Mouse (Mus musculus) limb, embryonic 12.5 days (tissue): ENCODE measurements around the gene Ccdc149. TPM values are rescaled to one million over a fixed set of nuclear protein-coding genes. Genes with fewer than 3 reads are reported as not detected.

Experiments used
- ATAC-seq: fragments of 200-750 bp; cut with Nextera tagmentation; 2 replicates; pipeline ENCODE4 v1.8.0; 2017; ENCODE audit warnings: low read depth, moderate TSS enrichment; ENCODE audit not compliant: insufficient number of reproducible peaks, insufficient read depth, low FRiP score, low TSS enrichment
- H3K27ac ChIP-seq: fragments of 300-500 bp; sonication (generic); 2 replicates; pipeline ENCODE4 v1.5.1; 2016; ENCODE audit warnings: mild to moderate bottlenecking, moderate library complexity
- H3K27me3 ChIP-seq: fragments of 300-500 bp; sonication (generic); 2 replicates; pipeline ENCODE4 v1.6.1; 2016; ENCODE audit warnings: mild to moderate bottlenecking, moderate library complexity
- H3K36me3 ChIP-seq: fragments of 300-500 bp; sonication (generic); 2 replicates; pipeline ENCODE4 v1.6.1; 2016; ENCODE audit warnings: mild to moderate bottlenecking, moderate library complexity
- H3K4me1 ChIP-seq: fragments of 300-500 bp; sonication (generic); replicated peaks from 2 replicates; pipeline ENCODE4 v1.6.1; 2016
- H3K4me2 ChIP-seq: fragments of 300-500 bp; sonication (generic); 2 replicates; pipeline ENCODE4 v1.6.1; 2016; ENCODE audit warnings: mild to moderate bottlenecking, moderate library complexity
- H3K4me3 ChIP-seq: fragments of 300-500 bp; sonication (generic); replicated peaks from 2 replicates; pipeline ENCODE4 v1.5.1; 2016; ENCODE audit warnings: mild to moderate bottlenecking
- H3K9ac ChIP-seq: fragments of 300-500 bp; sonication (generic); replicated peaks from 2 replicates; pipeline ENCODE4 v1.6.1; 2016; ENCODE audit warnings: mild to moderate bottlenecking, moderate library complexity
- H3K9me3 ChIP-seq: fragments of 300-500 bp; sonication (generic); 2 replicates; pipeline ENCODE4 v1.6.1; 2016; ENCODE audit warnings: mild to moderate bottlenecking, moderate library complexity
- WGBS: fragments of 180-500 bp; shearing (Covaris S2); methylation state at CpG from one replicate; pipeline ENCODE4 v1.1.7; 2016; 5-methylcytosine and 5-hydroxymethylcytosine counted together
- polyA plus RNA-seq: library from polyadenylated mRNA; unstranded; fragments of >200 nt; fragmentation: Nextera tagmentation; extraction: Ambion mirVana; gene quantifications from 2 replicates; pipeline ENCODE4 v1.2.1, GENCODE M21; 2016

Ccdc149 gene
- polyA plus RNA-seq, 1 experiment from 2014 or later, result 1.1 TPM

GRCm38 (mm10) chr5:52487559-52488430 lies 16.5 kb upstream of the Ccdc149 start:
- Histone ChIP-seq H3K9ac (no peak overlapping the region), H3K4me1 (no peaks in the 10 kb centered on the region), H3K4me2 (no peak overlapping the region), H3K9me3 (no peaks in the 10 kb centered on the region), H3K27ac (no peak overlapping the region), H3K36me3 (no peaks in the 10 kb centered on the region), H3K4me3 (no peak overlapping the region), H3K27me3 (no peaks in the 10 kb centered on the region)
- WGBS, result 83% methylated on average over 13 of the region's 13 CpGs
- ATAC-seq, result no peak

GRCm38 (mm10) chr5:52476826-52477225 lies 5.5 kb upstream of the Ccdc149 start:
- Histone ChIP-seq H3K9ac (peak overlapping the region; percentile 47; the same call in 1 of the 2 replicates), H3K4me1 (0 out of 2 replicates have a peak, but pooled peaks cover 4% of the 10 kb centered on the region), H3K4me2 (peak overlapping the region; percentile 61), H3K4me3 (peak overlapping the region; percentile 47), H3K9me3 (peaks cover 8% of the 10 kb centered on the region; the same call in 1 of the 2 replicates), H3K36me3 (no peaks in the 10 kb centered on the region), H3K27me3 (peaks cover 16% of the 10 kb centered on the region), H3K27ac (no peak overlapping the region)
- WGBS, result 9% methylated on average over 7 of the region's 7 CpGs
- peak; percentile 56; the same call in 1 of the 2 replicates for ATAC-seq

DNA sequence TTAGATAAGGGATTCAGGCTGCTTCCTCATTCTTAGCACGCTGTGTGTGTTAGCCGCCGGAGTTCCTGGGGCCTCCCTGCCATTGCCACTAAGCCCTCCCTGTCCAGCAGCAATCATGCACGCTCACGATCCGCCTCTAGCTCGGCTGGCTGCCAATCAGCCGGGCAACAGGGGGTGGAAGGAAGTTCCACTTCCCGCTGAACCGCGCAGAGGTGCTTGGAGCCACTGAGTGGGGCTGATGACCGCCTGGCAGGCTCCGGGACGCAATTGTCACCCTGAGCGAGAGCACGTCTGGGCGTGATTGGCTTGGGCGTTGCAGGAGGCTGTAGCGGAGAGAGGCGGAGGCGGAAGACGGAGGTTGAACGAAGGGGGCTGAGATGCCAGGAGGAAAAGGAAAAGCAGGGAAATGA lies 5.0 kb upstream of the Ccdc149 start:
- Histone ChIP-seq H3K4me2 (peak overlapping the region; percentile 61), H3K9ac (peak overlapping the region; percentile 47; the same call in 1 of the 2 replicates), H3K27ac (0 out of 2 replicates have a peak overlapping the region, but pooled peaks have one; percentile 23), H3K4me3 (peak overlapping the region; percentile 47), H3K27me3 (peaks cover 21% of the 10 kb centered on the region), H3K9me3 (peaks cover 5% of the 10 kb centered on the region; the same call in 1 of the 2 replicates), H3K36me3 (no peaks in the 10 kb centered on the region), H3K4me1 (0 out of 2 replicates have a peak, but pooled peaks cover 4% of the 10 kb centered on the region)
- peak; percentile 71 for ATAC-seq
- WGBS, result under 1% methylated on average over 23 of the region's 23 CpGs

DNA sequence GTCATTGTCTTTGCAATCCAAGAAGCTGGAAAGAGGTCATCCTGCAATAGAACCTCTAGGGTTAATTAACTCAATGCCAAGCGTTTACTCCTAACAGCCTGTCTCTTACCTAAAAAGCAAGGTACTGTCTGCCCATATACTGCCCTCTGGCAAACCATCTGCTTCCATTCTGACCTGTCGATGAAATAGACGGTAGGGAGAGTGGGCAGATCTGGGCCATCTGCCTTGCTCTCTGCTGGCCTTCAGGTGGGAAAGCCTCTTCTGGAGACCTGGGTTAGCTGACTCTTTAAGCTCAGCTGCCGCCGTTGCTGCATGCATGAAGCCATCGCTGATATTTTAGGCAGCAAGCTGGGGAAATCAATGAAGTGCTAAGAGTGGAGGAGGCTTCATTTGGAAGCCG lies 2.7 kb upstream of the Ccdc149 start:
- peaks cover 35% of the 10 kb centered on the region for H3K27me3 ChIP-seq
- no peak overlapping the region for H3K27ac ChIP-seq
- H3K9me3 ChIP-seq, result no peaks in the 10 kb centered on the region
- H3K4me3 ChIP-seq, result no peak overlapping the region
- H3K36me3 ChIP-seq, result no peaks in the 10 kb centered on the region
- no peak overlapping the region for H3K4me2 ChIP-seq
- no peak for ATAC-seq
- WGBS, result 86% methylated on average over 7 of the region's 7 CpGs
- H3K9ac ChIP-seq, result no peak overlapping the region
- H3K4me1 ChIP-seq, result 0 out of 2 replicates have a peak, but pooled peaks cover 4% of the 10 kb centered on the region

GRCm38 (mm10) chr5:52470551-52470950 lies 770 bp downstream of the Ccdc149 start:
- no peak overlapping the region for H3K9ac ChIP-seq
- no peaks in the 10 kb centered on the region for H3K9me3 ChIP-seq
- H3K36me3 ChIP-seq, result no peaks in the 10 kb centered on the region
- H3K27ac ChIP-seq, result no peak overlapping the region
- ATAC-seq, result no peak
- WGBS, result 50% methylated on average over 5 of the region's 5 CpGs
- peak overlapping the region; percentile 96 for H3K4me2 ChIP-seq
- H3K27me3 ChIP-seq, result peaks cover 35% of the 10 kb centered on the region
- no peaks in the 10 kb centered on the region for H3K4me1 ChIP-seq
- H3K4me3 ChIP-seq, result peak overlapping the region; percentile 61

DNA sequence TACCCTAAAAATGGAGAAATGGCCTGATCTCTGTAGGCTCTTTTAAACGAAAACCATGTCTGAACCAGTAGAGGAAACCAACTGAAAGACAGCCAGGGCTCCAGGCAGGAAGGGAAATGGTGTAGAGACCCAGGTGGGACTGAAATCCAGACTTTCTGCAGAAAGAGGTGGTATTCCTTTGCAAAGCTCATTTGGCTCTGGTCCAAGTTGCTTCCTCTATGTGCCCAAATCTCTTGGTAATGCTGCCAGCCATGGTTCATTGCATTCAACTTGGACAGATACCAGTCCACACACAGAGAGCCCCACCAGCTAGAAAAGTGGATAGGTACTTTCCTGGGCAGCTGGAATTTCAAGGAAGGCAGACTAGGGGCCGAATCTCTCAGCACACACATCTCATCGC lies 3.5 kb downstream of the Ccdc149 start:
- no peak overlapping the region for H3K9ac ChIP-seq
- no peaks in the 10 kb centered on the region for H3K36me3 ChIP-seq
- H3K27ac ChIP-seq, result no peak overlapping the region
- 73% methylated on average over 3 of the region's 3 CpGs for WGBS
- H3K4me2 ChIP-seq, result no peak overlapping the region
- peaks cover 9% of the 10 kb centered on the region for H3K9me3 ChIP-seq
- no peak overlapping the region for H3K4me3 ChIP-seq
- no peak for ATAC-seq
- no peaks in the 10 kb centered on the region for H3K4me1 ChIP-seq
- peaks cover 27% of the 10 kb centered on the region for H3K27me3 ChIP-seq

DNA sequence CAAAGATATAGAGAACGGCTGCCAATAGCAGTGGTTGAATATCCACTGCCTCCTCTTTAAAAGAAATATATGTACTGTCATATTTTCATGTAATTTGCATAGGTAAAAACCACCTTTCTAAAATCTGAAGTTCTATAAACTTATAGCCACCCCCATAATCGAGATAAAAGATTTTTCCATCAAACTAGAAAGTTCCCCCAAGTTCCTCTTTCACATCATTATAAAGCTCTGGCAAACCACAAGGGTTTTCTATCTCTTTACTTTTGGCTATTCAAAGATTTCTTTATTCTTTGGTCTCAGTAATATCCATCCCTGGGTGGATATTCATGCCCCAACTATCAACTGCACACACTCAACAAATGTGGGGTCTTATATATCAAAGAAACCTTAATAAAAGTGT lies 8.9 kb downstream of the Ccdc149 start:
- Histone ChIP-seq H3K27ac (no peak overlapping the region), H3K4me1 (no peaks in the 10 kb centered on the region), H3K36me3 (no peaks in the 10 kb centered on the region), H3K9me3 (peaks cover 9% of the 10 kb centered on the region), H3K4me3 (no peak overlapping the region), H3K27me3 (no peaks in the 10 kb centered on the region), H3K9ac (no peak overlapping the region), H3K4me2 (no peak overlapping the region)
- ATAC-seq, result no peak
- WGBS, result 75% methylated on average over 2 of the region's 2 CpGs

DNA sequence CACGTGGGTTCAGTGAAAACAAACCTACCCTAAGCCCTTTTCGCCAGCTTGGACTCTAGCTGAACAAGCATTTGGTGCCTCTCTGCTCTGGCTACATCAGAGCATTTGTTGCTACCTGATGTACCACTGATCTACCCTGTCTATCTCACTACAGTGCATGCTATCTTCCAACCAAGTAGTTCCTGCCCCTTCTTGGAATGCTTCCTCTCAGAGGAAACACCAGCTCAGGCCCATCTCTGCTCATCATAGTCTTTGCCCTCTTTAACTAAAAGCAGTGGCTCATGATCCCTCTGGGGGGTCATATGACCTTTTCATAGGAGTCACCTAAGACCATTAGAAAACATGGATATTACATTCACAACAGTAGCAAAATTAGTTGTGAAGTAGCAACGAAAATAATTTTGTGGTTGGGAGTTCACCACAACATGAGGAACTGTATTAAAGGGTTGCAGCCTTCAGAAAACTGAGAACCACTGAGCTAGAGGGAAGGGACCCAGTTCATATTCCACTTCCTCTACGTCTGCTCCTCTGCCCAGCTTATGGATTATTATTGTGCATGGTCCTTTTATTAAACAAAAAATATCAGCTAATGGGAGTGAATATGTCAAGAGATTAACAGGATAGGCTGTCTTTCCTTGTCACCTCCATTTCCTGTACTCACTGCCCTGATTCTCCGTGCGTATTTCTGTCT lies 9.7 kb downstream of the Ccdc149 start:
- Histone ChIP-seq H3K27me3 (no peaks in the 10 kb centered on the region), H3K4me3 (no peak overlapping the region), H3K9me3 (peaks cover 9% of the 10 kb centered on the region), H3K4me1 (no peaks in the 10 kb centered on the region), H3K27ac (no peak overlapping the region), H3K4me2 (no peak overlapping the region), H3K36me3 (no peaks in the 10 kb centered on the region), H3K9ac (no peak overlapping the region)
- ATAC-seq, result no peak
- 76% methylated on average over 6 of the region's 6 CpGs for WGBS

GRCm38 (mm10) chr5:52459308-52459707 lies 12.0 kb downstream of the Ccdc149 start:
- 84% methylated on average over 4 of the region's 4 CpGs for WGBS
- H3K4me3 ChIP-seq, result no peak overlapping the region
- no peaks in the 10 kb centered on the region for H3K4me1 ChIP-seq
- no peaks in the 10 kb centered on the region for H3K9me3 ChIP-seq
- H3K27ac ChIP-seq, result no peak overlapping the region
- no peak for ATAC-seq
- no peaks in the 10 kb centered on the region for H3K27me3 ChIP-seq
- H3K4me2 ChIP-seq, result no peak overlapping the region
- H3K9ac ChIP-seq, result no peak overlapping the region
- H3K36me3 ChIP-seq, result no peaks in the 10 kb centered on the region

GRCm38 (mm10) chr5:52457154-52457553 lies 14.2 kb downstream of the Ccdc149 start:
- no peak overlapping the region for H3K9ac ChIP-seq
- H3K4me3 ChIP-seq, result no peak overlapping the region
- H3K27me3 ChIP-seq, result no peaks in the 10 kb centered on the region
- H3K4me2 ChIP-seq, result no peak overlapping the region
- no peaks in the 10 kb centered on the region for H3K36me3 ChIP-seq
- no peak for ATAC-seq
- WGBS, result 65% methylated on average over 6 of the region's 6 CpGs
- H3K4me1 ChIP-seq, result no peaks in the 10 kb centered on the region
- no peaks in the 10 kb centered on the region for H3K9me3 ChIP-seq
- H3K27ac ChIP-seq, result no peak overlapping the region

DNA sequence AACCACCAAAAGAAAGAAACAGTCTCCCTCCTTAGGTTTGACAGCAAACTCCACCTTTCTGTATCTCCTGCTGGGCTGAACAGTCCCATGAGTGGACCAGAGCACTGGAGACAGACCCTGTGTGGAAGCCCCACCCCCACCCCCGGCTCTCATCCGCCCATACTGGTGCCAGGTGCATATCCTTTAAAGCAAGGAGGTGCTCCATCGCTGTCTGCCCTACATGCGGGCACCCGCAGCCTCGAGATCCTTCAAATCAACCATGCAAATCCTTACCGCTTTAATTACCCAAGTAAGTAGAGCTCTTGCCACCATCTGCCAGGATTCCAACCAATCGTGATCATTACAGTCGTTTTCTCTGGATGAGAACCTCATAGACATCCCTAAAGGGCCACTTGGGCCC lies 20.5 kb downstream of the Ccdc149 start:
- Histone ChIP-seq H3K4me2 (no peak overlapping the region), H3K4me1 (no peaks in the 10 kb centered on the region)
- 79% methylated on average over 9 of the region's 9 CpGs for WGBS

More for the DNA sequence above, 20.5 kb downstream of the Ccdc149 start:
- Histone ChIP-seq H3K9me3 (no peaks in the 10 kb centered on the region), H3K9ac (no peak overlapping the region), H3K27me3 (peaks cover 3% of the 10 kb centered on the region; the same call in 1 of the 2 replicates), H3K27ac (no peak overlapping the region), H3K4me3 (no peak overlapping the region), H3K36me3 (no peaks in the 10 kb centered on the region)
- no peak for ATAC-seq
